Mouse (Mus musculus): ENCODE measurements around the gene Gm20388. TPM values are rescaled to one million over a fixed set of nuclear protein-coding genes. Genes with fewer than 3 reads are reported as not detected.

Gene Gm20388
- polyA plus RNA-seq, 1 experiment from 2014 or later, result 5.3 TPM

DNA sequence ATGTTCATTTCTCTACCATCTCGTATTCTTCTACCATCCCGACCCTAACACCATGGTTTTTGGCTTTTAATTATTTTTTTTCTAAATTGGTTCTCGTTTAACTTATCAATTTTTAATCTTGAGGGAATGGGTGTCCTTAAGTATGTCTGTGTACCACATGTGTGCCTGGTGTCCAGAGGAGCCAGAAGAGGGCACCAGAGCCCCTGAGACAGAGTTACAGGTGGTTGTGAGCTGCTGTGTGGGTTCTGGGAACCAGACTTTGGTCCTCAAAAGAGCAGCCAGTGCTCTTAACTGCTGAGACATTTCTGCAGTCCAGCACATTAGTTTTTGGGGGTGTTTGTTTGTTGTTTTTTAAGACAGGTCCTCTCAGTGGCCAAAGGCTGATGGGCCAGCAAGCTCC lies 485.3 kb downstream of the Gm20388 start:
- Histone ChIP-seq H3K4me1 (replicated peaks; ENCODE audit: control insufficient read depth, insufficient read depth, low read length) (peaks cover 23% of the 10 kb centered on the region), H3K36me3 (ENCODE audit: control insufficient read depth, insufficient read depth, low read length) (no peaks in the 10 kb centered on the region), H3K27me3 (replicated peaks; ENCODE audit: control insufficient read depth, insufficient read depth, low read length) (no peaks in the 10 kb centered on the region; the same call in 1 of the 2 replicates), H3K4me3 (ENCODE audit: low read depth, low read length) (no peak overlapping the region), H3K27ac (ENCODE audit: low read depth, low read length) (no peak overlapping the region), H3K9me3 (ENCODE audit: control insufficient read depth, low read length) (no peaks in the 10 kb centered on the region), H3K4me2 (no peak overlapping the region), H3K9ac (ENCODE audit: low read depth, low read length) (no peak overlapping the region)
- 87% methylated on average over 3 of the region's 3 CpGs for WGBS
- DNase-seq (ENCODE audit: low spot score), result no peak
- ATAC-seq (replicated peaks; ENCODE audit: low FRiP score), result no peak

DNA sequence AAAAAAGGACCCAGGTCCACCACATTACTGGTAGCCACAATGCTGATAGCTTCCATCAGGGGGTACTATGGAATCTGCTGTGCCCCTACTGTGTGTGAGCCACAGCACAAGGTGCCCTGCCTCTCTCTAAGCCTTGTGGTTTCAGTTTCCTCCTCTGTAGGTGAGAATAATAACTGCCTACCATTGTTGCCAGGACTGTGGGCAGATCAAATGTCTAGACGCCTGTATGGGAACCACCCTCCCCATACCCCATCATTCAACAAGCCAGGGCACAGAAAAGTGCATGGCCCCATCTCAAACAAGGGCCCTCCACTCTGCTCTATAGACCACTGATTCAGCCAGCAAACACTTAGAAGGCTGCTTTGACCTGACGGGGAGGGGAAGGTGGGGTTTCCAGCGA lies 486.1 kb downstream of the Gm20388 start:
- Histone ChIP-seq H3K27ac (ENCODE audit: low read depth, low read length) (no peak overlapping the region), H3K4me1 (replicated peaks; ENCODE audit: control insufficient read depth, insufficient read depth, low read length) (peaks cover 28% of the 10 kb centered on the region), H3K9ac (ENCODE audit: low read depth, low read length) (no peak overlapping the region), H3K4me2 (no peak overlapping the region), H3K4me3 (ENCODE audit: low read depth, low read length) (no peak overlapping the region), H3K9me3 (ENCODE audit: control insufficient read depth, low read length) (no peaks in the 10 kb centered on the region), H3K27me3 (replicated peaks; ENCODE audit: control insufficient read depth, insufficient read depth, low read length) (no peaks in the 10 kb centered on the region; the same call in 1 of the 2 replicates), H3K36me3 (ENCODE audit: control insufficient read depth, insufficient read depth, low read length) (no peaks in the 10 kb centered on the region)
- WGBS, result 68% methylated on average over 3 of the region's 3 CpGs
- no peak for DNase-seq (ENCODE audit: low spot score)
- ATAC-seq (replicated peaks; ENCODE audit: low FRiP score), result no peak

DNA sequence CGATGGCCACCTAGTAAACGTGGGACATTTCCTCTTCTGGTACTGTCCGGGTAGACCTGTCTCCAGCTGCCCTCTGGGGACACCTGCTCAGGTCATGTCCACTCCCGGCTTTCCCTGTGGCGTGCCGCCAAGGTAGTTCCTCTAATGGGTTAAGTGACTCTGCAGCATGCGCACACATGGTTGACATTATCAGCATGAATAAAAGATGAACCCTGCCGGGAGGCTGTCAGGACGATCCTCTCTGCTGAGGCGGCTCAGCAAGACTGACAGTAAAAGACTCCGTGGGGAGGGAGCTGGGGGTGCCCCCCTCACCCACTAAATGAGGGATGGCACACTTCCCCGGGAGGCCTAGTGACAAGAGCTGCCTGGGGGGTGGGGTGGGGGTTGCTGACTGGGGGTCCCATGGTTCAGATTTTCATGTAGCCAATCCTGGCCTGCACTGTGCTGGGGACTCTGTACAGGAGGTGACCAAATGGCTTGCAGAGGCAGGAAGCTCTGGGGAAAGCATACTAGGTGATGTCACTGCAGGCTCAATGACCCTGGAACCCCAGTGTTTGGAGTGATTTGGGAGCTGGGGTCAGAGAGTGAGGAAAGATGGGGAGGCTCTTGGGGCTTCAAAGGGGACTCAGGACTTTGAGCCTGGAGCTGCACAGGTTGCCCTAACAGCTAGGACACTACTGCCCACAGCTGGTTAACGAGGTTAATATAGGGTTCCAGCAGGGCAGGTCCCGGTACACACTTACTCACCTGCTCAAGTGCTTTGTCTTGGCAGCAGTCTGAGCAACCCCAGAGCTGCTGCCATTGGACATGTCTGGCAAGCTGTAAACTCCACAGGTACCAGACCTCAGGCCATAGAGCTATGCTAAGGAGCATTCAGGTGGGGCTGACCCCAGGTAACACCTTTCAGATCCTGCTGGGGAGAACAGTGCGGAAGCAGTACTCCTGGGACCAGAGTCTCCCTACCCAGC lies 487.1 kb downstream of the Gm20388 start:
- H3K36me3 ChIP-seq (ENCODE audit: control insufficient read depth, insufficient read depth, low read length), result no peaks in the 10 kb centered on the region
- no peaks in the 10 kb centered on the region for H3K9me3 ChIP-seq (ENCODE audit: control insufficient read depth, low read length)
- no peak overlapping the region for H3K4me2 ChIP-seq
- H3K4me3 ChIP-seq (ENCODE audit: low read depth, low read length), result no peak overlapping the region
- H3K27me3 ChIP-seq (replicated peaks; ENCODE audit: control insufficient read depth, insufficient read depth, low read length), result no peaks in the 10 kb centered on the region; the same call in 1 of the 2 replicates
- WGBS, result 57% methylated on average over 15 of the region's 15 CpGs
- no peak; the same call in 1 of the 2 replicates for ATAC-seq (replicated peaks; ENCODE audit: low FRiP score)
- H3K27ac ChIP-seq (ENCODE audit: low read depth, low read length), result no peak overlapping the region
- peaks cover 28% of the 10 kb centered on the region for H3K4me1 ChIP-seq (replicated peaks; ENCODE audit: control insufficient read depth, insufficient read depth, low read length)
- no peak overlapping the region for H3K9ac ChIP-seq (ENCODE audit: low read depth, low read length)
- no peak for DNase-seq (ENCODE audit: low spot score)

DNA sequence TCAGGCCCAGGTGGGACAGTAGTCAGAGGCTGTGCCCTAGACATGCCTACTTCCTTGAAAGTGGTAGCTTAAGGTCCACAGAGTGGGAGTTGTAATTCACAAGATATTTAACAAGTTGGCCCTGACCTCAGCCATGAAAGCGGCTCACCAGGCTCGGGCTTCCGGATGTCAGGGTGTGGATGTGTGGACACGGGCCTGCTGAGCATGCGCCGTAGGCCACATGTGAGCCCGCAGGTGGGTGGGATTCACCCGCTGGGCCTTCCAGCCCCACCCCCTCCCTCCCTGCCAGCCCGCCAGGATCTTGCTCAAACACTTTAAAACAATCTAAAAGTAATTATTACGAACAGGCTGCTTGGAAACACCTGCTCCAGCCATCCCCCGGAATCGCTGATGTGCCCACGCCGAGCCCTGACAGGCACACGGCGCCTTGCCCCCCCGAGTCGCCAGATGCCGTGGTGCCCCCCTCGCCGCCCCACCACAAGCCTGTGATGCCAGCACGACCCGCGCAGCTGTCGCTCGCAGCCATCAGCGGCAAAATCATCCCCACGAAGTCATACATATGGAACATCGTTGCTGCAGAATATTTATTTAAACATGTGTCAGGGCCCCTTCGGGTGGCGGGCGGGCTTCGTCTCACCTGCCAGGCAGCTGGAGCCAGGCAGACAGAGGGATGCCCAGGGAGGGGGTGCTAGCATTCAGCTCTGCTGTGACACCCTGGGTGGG lies 488.7 kb downstream of the Gm20388 start:
- H3K9ac ChIP-seq (ENCODE audit: low read depth, low read length), result no peak overlapping the region
- WGBS, result 69% methylated on average over 33 of the region's 33 CpGs
- ATAC-seq (replicated peaks; ENCODE audit: low FRiP score) (no peak), DNase-seq (ENCODE audit: low spot score) (no peak)
- H3K4me3 ChIP-seq (ENCODE audit: low read depth, low read length), result no peak overlapping the region
- no peaks in the 10 kb centered on the region; the same call in 1 of the 2 replicates for H3K27me3 ChIP-seq (replicated peaks; ENCODE audit: control insufficient read depth, insufficient read depth, low read length)
- H3K9me3 ChIP-seq (ENCODE audit: control insufficient read depth, low read length), result no peaks in the 10 kb centered on the region
- no peak overlapping the region for H3K4me2 ChIP-seq
- H3K27ac ChIP-seq (ENCODE audit: low read depth, low read length), result no peak overlapping the region
- no peaks in the 10 kb centered on the region for H3K36me3 ChIP-seq (ENCODE audit: control insufficient read depth, insufficient read depth, low read length)
- peaks cover 27% of the 10 kb centered on the region for H3K4me1 ChIP-seq (replicated peaks; ENCODE audit: control insufficient read depth, insufficient read depth, low read length)

DNA sequence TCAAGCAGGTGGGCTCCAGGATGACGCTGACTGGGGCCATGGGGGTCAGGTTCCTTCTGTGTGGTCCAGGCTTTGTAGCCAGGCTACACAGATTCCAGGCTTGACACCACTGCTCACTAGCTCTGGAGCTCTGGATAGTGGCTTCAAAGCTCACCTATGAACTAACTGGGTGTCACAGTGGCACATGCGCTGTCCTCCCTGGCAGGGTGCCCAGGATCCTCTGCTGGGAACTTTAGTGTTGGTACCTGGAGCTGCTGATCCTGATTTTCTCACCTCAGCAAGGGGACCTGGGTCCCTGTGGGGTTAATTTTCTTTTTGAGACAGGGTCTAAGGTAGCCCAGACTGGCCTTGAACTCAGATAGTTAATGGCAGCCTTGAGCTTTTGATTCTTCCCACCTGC lies 490.6 kb downstream of the Gm20388 start:
- ATAC-seq (replicated peaks; ENCODE audit: low FRiP score), result no peak
- H3K4me1 ChIP-seq (replicated peaks; ENCODE audit: control insufficient read depth, insufficient read depth, low read length), result peaks cover 30% of the 10 kb centered on the region
- 81% methylated on average over 2 of the region's 2 CpGs for WGBS

DNA sequence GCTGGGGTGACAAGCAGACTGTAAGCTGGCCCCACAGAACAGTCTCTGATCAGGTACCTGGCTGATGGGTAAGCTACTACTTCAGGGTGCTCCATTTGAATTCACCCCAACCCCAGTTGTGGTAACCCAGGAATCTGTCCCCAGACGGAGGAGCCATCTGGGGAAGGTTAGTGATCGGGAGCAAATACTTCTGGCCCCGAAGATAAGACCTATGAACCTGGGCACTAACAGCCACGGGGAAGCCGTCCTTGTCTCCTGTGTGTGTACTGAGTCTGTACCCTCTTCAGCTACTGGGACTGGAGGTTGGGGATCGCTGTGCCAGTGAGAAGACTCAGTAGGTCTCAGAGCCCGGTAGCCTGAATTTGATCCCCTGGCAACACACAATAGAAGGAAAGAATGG lies 491.1 kb downstream of the Gm20388 start:
- no peak overlapping the region for H3K27ac ChIP-seq (ENCODE audit: low read depth, low read length)
- WGBS, result 47% methylated on average over 7 of the region's 7 CpGs
- H3K27me3 ChIP-seq (replicated peaks; ENCODE audit: control insufficient read depth, insufficient read depth, low read length), result no peaks in the 10 kb centered on the region; the same call in 1 of the 2 replicates
- H3K4me1 ChIP-seq (replicated peaks; ENCODE audit: control insufficient read depth, insufficient read depth, low read length), result peaks cover 30% of the 10 kb centered on the region
- H3K4me3 ChIP-seq (ENCODE audit: low read depth, low read length), result no peak overlapping the region
- 0 out of 2 replicates have a peak overlapping the region, but pooled peaks have one; percentile 34 for H3K9ac ChIP-seq (ENCODE audit: low read depth, low read length)
- H3K9me3 ChIP-seq (ENCODE audit: control insufficient read depth, low read length), result no peaks in the 10 kb centered on the region
- no peak overlapping the region for H3K4me2 ChIP-seq
- no peak for ATAC-seq (replicated peaks; ENCODE audit: low FRiP score)
- DNase-seq (ENCODE audit: low spot score), result no peak
- no peaks in the 10 kb centered on the region for H3K36me3 ChIP-seq (ENCODE audit: control insufficient read depth, insufficient read depth, low read length)

More for the DNA sequence above, 490.6 kb downstream of the Gm20388 start:
- Histone ChIP-seq H3K4me3 (ENCODE audit: low read depth, low read length) (no peak overlapping the region), H3K9ac (ENCODE audit: low read depth, low read length) (no peak overlapping the region), H3K9me3 (ENCODE audit: control insufficient read depth, low read length) (no peaks in the 10 kb centered on the region), H3K27me3 (replicated peaks; ENCODE audit: control insufficient read depth, insufficient read depth, low read length) (no peaks in the 10 kb centered on the region; the same call in 1 of the 2 replicates), H3K27ac (ENCODE audit: low read depth, low read length) (no peak overlapping the region), H3K4me2 (no peak overlapping the region), H3K36me3 (ENCODE audit: control insufficient read depth, insufficient read depth, low read length) (no peaks in the 10 kb centered on the region)
- no peak for DNase-seq (ENCODE audit: low spot score)

DNA sequence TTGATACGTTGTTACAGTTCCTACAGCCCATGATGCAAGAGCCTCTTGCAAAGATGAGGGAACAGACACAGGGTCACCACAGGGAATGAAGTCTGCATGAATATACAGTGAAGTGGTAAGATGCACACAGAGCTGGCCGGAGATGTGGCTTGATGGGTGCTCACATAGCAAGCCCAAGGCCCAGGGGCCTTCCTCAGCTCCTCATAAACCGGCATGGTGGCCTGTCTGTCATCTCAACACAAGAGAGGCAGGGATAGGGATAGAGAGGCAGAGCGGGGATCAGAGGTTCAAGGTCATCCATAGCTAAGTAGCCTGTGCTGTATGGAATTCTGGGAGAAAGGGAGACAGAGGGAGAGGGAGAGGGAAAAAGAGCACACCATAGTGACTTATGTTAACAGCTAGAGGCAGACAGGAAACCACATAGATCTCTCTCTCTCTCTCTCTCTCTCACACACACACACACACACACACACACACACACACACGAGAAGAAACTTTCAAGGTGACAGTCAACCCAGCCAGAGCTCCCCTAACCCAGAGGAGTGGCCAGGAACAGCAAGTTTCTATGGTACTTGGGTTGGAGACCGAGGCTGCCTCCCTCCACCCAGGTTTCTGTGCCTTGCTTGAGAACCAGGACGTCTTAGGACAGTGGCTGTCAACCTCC lies 493.1 kb downstream of the Gm20388 start:
- Histone ChIP-seq H3K4me2 (no peak overlapping the region), H3K36me3 (ENCODE audit: control insufficient read depth, insufficient read depth, low read length) (no peaks in the 10 kb centered on the region), H3K4me3 (ENCODE audit: low read depth, low read length) (no peak overlapping the region), H3K4me1 (replicated peaks; ENCODE audit: control insufficient read depth, insufficient read depth, low read length) (peaks cover 44% of the 10 kb centered on the region), H3K27me3 (replicated peaks; ENCODE audit: control insufficient read depth, insufficient read depth, low read length) (no peaks in the 10 kb centered on the region; the same call in 1 of the 2 replicates), H3K9ac (ENCODE audit: low read depth, low read length) (no peak overlapping the region), H3K27ac (ENCODE audit: low read depth, low read length) (no peak overlapping the region), H3K9me3 (ENCODE audit: control insufficient read depth, low read length) (no peaks in the 10 kb centered on the region)
- DNase-seq (ENCODE audit: low spot score) (no peak), ATAC-seq (replicated peaks; ENCODE audit: low FRiP score) (no peak)
- 70% methylated on average over 7 of the region's 7 CpGs for WGBS

DNA sequence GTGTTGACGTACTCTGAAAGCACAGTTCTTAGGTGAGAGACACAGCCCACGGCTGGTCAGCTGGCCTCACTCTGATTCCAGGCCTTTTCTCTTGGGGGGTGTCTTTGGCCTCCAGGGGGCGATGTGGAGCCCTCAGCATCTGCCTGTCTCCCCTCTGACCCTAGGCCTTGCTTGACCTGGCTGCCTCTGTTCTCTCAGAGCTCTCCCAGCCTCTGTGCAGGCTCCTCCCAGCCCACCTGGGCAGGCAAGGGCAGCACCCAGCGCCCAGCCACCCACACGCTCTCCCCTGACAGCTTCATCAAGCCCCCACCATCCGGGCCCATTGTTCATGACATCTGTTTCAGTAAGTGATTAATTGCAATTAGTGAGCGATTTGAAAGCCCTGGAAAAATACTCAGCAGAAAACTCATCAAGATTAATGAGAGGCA lies 494.0 kb downstream of the Gm20388 start:
- Histone ChIP-seq H3K4me2 (no peak overlapping the region), H3K4me1 (replicated peaks; ENCODE audit: control insufficient read depth, insufficient read depth, low read length) (peaks cover 45% of the 10 kb centered on the region), H3K27ac (ENCODE audit: low read depth, low read length) (no peak overlapping the region), H3K9ac (ENCODE audit: low read depth, low read length) (no peak overlapping the region), H3K4me3 (ENCODE audit: low read depth, low read length) (no peak overlapping the region), H3K36me3 (ENCODE audit: control insufficient read depth, insufficient read depth, low read length) (no peaks in the 10 kb centered on the region), H3K9me3 (ENCODE audit: control insufficient read depth, low read length) (no peaks in the 10 kb centered on the region), H3K27me3 (replicated peaks; ENCODE audit: control insufficient read depth, insufficient read depth, low read length) (no peaks in the 10 kb centered on the region; the same call in 1 of the 2 replicates)
- DNase-seq (ENCODE audit: low spot score) (no peak), ATAC-seq (replicated peaks; ENCODE audit: low FRiP score) (peak; percentile 19; the same call in 1 of the 2 replicates)
- 49% methylated on average over 7 of the region's 7 CpGs for WGBS
